Mouse (Mus musculus): ENCODE results near the gene Olfr323. TPM values are rescaled to one million over a fixed set of nuclear protein-coding genes. Genes with fewer than 3 reads are reported as not detected.

Gene Olfr323
- polyA plus RNA-seq (2016; fragmentation: Nextera tagmentation; extraction: Ambion mirVana): not detected in 2 replicates

- no peaks in the 10 kb centered on the region for H3K36me3 ChIP-seq (replicated peaks)
These were observed at the start of gene Olfr323 for GRCm38 (mm10) chr11:58630401-58630800. TSS of gene Olfr323 (minus strand) at chr11:58630501.

DNA sequence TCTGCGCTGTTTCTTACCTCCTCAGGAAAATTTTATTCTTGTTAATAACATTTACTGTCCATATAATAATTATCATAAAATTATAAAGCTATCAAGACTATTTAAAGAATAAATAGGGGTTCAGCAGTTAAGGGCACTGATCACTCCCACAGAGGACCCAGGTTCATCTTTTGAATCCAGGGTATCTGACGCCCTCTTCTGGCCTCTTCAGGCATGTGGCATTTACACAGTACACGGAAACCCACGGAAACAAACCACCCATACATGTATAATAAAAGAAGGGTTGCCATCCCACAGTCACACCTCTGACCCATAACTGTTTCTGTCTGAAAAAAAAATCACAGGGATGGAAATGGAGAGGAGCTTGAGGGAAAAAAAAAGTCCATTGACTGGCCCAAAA is 41.5 kb upstream of the Olfr323 start:
- Histone ChIP-seq H3K27me3 (no peaks in the 10 kb centered on the region), H3K27ac (no peak overlapping the region), H3K4me2 (no peak overlapping the region), H3K36me3 (replicated peaks) (no peaks in the 10 kb centered on the region), H3K9ac (no peak overlapping the region), H3K4me1 (no peaks in the 10 kb centered on the region), H3K4me3 (replicated peaks) (no peak overlapping the region), H3K9me3 (no peaks in the 10 kb centered on the region)
- WGBS: 59% methylated on average over 4 of the region's 4 CpGs
- no peak for ATAC-seq (ENCODE audit: low FRiP score)

More at GRCm38 (mm10) chr11:58630401-58630800, at the start of gene Olfr323:
- H3K27me3 ChIP-seq: no peaks in the 10 kb centered on the region
- 85% methylated on average over 5 of the region's 5 CpGs for WGBS
- no peak for ATAC-seq (ENCODE audit: low FRiP score)
- H3K4me3 ChIP-seq (replicated peaks): no peak within 1 kb of the TSS
- no peak within 1 kb of the TSS for H3K9ac ChIP-seq
- H3K9me3 ChIP-seq: no peaks in the 10 kb centered on the region
- no peak within 1 kb of the TSS for H3K4me2 ChIP-seq
- no peaks in the 10 kb centered on the region for H3K4me1 ChIP-seq
- H3K27ac ChIP-seq: no peak within 1 kb of the TSS

DNA sequence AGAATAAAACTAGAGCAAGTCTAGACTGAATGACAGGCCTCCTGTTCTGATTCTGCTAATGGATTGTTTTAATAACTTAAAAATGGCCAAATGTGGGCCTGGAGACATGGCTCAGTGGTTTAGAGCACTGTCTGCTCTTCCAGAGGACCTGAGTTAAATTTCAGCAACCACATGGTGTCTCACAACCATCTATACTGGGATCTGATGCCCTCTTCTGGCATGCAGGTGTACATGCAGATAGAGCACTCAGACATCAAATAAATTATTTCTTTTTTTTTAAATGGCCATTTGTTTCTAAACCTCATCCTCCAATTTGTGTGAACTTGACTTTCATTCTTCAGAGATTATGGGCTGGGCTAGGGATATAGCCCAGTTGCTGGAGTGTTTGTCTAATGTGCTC is 39.0 kb upstream of the Olfr323 start:
- no peak overlapping the region for H3K27ac ChIP-seq
- no peak for ATAC-seq (ENCODE audit: low FRiP score)
- no peaks in the 10 kb centered on the region for H3K36me3 ChIP-seq (replicated peaks)
- H3K9me3 ChIP-seq: no peaks in the 10 kb centered on the region
- no peak overlapping the region for H3K4me2 ChIP-seq
- no peak overlapping the region for H3K4me3 ChIP-seq (replicated peaks)
- no peaks in the 10 kb centered on the region for H3K4me1 ChIP-seq
- no peak overlapping the region for H3K9ac ChIP-seq
- no peaks in the 10 kb centered on the region for H3K27me3 ChIP-seq

- WGBS: 90% methylated on average over 4 of the region's 4 CpGs
- no peak for ATAC-seq (ENCODE audit: low FRiP score)
- Histone ChIP-seq H3K27me3 (no peaks in the 10 kb centered on the region), H3K4me1 (no peaks in the 10 kb centered on the region), H3K9me3 (no peaks in the 10 kb centered on the region), H3K36me3 (replicated peaks) (no peaks in the 10 kb centered on the region), H3K27ac (no peak within 1 kb of the TSS), H3K9ac (no peak within 1 kb of the TSS), H3K4me2 (no peak within 1 kb of the TSS), H3K4me3 (replicated peaks) (no peak within 1 kb of the TSS)
These were observed 28.3 kb upstream of the Olfr323 start, which contains the start of gene Olfr322 for GRCm38 (mm10) chr11:58658596-58658995. TSS of gene Olfr322 (plus strand) at chr11:58658782.

DNA sequence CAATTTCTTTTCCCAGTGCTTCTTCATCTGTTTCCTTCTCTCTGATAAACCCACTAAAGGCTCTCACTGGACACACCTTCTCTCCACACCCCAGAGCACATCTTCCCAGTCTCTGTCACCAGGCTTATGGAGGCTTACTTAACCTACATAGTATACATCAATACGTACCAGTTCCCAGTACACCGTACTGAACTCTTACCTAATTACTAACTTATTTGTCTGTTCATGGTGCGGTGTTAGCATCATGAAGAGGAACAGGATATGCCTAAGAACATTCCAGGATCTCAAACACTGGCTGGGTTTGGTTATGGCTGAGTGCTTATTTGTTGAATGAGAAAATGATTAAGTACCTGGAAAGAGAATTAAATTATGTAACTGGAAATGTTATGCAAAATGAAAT is 24.9 kb upstream of the Olfr323 start:
- Histone ChIP-seq H3K36me3 (replicated peaks) (no peaks in the 10 kb centered on the region), H3K9me3 (no peaks in the 10 kb centered on the region), H3K9ac (no peak overlapping the region), H3K27ac (no peak overlapping the region), H3K27me3 (no peaks in the 10 kb centered on the region), H3K4me3 (replicated peaks) (no peak overlapping the region), H3K4me2 (no peak overlapping the region), H3K4me1 (no peaks in the 10 kb centered on the region)
- 91% methylated on average over 3 of the region's 3 CpGs for WGBS
- no peak for ATAC-seq (ENCODE audit: low FRiP score)

- Histone ChIP-seq H3K36me3 (replicated peaks) (no peaks in the 10 kb centered on the region), H3K27me3 (peaks cover 32% of the 10 kb centered on the region), H3K4me1 (peaks cover 10% of the 10 kb centered on the region), H3K9me3 (no peaks in the 10 kb centered on the region), H3K4me3 (replicated peaks) (no peak overlapping the region), H3K4me2 (no peak overlapping the region), H3K9ac (no peak overlapping the region), H3K27ac (no peak overlapping the region)
- no peak for ATAC-seq (ENCODE audit: low FRiP score)
- 40% methylated on average over 6 of the region's 6 CpGs for WGBS
These were observed 13.0 kb upstream of the Olfr323 start for GRCm38 (mm10) chr11:58643350-58643749.

DNA sequence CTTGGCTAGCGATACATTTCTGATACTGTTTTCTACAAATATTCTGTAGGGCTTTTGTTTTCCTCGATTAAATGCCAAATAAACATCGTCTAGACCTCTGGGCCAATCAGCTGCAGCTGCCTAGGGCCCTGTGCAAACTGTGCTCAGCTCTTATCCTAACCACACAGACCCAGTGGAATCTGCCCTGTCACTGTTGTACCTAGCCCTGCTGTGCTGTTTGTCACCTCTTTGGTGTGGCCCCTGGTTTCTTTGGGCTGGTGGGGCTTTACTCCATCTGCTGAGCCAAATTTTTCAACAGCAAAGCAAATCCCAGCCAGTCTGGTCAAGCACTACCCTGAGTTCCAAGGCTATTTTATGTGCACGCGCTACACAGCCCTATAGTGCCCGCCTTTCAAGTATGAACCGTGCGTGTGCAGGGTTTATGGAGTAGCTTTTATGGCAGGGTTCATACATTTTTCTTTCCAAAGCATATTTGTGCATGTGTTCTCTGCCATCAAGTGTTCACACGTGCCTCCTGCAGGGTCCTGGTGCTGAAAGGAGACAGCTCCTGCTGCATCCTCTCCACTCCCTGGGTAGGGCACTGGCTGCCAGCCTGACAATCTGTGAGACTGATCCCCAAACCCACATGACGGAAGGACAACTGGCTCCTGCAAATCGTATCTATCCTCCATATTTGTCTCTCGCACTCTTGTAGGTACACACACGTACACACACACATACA is 11.5 kb upstream of the Olfr323 start:
- Histone ChIP-seq H3K4me3 (replicated peaks) (no peak overlapping the region), H3K4me1 (peaks cover 10% of the 10 kb centered on the region), H3K4me2 (no peak overlapping the region), H3K9ac (no peak overlapping the region), H3K9me3 (no peaks in the 10 kb centered on the region), H3K27me3 (peaks cover 34% of the 10 kb centered on the region), H3K36me3 (replicated peaks) (no peaks in the 10 kb centered on the region), H3K27ac (no peak overlapping the region)
- 87% methylated on average over 13 of the region's 13 CpGs for WGBS
- ATAC-seq (ENCODE audit: low FRiP score): no peak

- Histone ChIP-seq H3K27ac (no peak overlapping the region), H3K4me2 (peak overlapping the region; percentile 73), H3K4me1 (peaks cover 10% of the 10 kb centered on the region), H3K4me3 (replicated peaks) (peak overlapping the region; percentile 42), H3K27me3 (peaks cover 34% of the 10 kb centered on the region), H3K9ac (peak overlapping the region; percentile 52; the same call in 1 of the 2 replicates), H3K36me3 (replicated peaks) (no peaks in the 10 kb centered on the region), H3K9me3 (no peaks in the 10 kb centered on the region)
- 26% methylated on average over 14 of the region's 14 CpGs for WGBS
- ATAC-seq (ENCODE audit: low FRiP score): no peak
These were observed 10.8 kb upstream of the Olfr323 start for GRCm38 (mm10) chr11:58641057-58641456.

DNA sequence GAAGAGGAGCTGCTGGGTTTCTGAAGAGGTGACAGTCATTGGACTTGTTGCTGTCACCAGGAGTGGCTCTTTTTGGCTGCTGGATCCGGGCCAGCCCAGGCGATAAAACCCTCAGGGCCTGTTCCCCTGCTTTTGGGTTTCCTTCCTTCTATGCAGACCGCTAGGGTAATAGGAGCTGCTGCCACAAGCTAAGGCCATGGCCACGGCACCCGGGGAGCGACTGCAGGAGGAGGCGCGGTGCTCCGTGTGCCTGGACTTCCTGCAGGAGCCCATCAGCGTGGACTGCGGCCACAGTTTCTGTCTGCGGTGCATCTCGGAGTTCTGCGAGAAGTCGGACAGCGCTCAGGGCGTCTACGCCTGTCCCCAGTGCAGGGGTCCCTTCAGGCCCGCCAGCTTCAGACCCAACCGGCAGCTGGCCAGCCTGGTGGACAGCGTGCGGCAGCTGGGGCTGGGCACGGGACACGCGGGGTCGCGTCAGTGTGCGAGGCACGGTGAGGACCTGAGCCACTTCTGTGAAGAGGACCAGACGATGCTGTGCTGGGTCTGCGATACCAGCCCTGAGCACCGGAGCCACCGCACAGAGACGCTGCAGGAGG is 10.1 kb upstream of the Olfr323 start, which contains the start of gene Trim58:
Gene Trim58, plus strand, starts transcription at position 194 of the 596 bp plus-strand sequence.
- H3K4me2 ChIP-seq: peak within 1 kb of the TSS; percentile 73
- peak within 1 kb of the TSS; percentile 42 for H3K4me3 ChIP-seq (replicated peaks)
- H3K27ac ChIP-seq: 0 out of 2 replicates have a peak within 1 kb of the TSS, but pooled peaks have one; percentile 4
- H3K27me3 ChIP-seq: peaks cover 34% of the 10 kb centered on the region
- 3% methylated on average over 34 of the region's 34 CpGs for WGBS
- peaks cover 10% of the 10 kb centered on the region for H3K4me1 ChIP-seq
- H3K36me3 ChIP-seq (replicated peaks): no peaks in the 10 kb centered on the region
- no peak for ATAC-seq (ENCODE audit: low FRiP score)
- H3K9me3 ChIP-seq: no peaks in the 10 kb centered on the region
- H3K9ac ChIP-seq: peak within 1 kb of the TSS; percentile 52

GRCm38 (mm10) chr11:58638176-58638701 is 7.9 kb upstream of the Olfr323 start:
- Histone ChIP-seq H3K9me3 (no peaks in the 10 kb centered on the region), H3K27ac (no peak overlapping the region), H3K4me3 (replicated peaks) (no peak overlapping the region), H3K9ac (no peak overlapping the region), H3K4me1 (peaks cover 10% of the 10 kb centered on the region), H3K4me2 (no peak overlapping the region), H3K36me3 (replicated peaks) (no peaks in the 10 kb centered on the region), H3K27me3 (peaks cover 34% of the 10 kb centered on the region)
- no peak for ATAC-seq (ENCODE audit: low FRiP score)
- 71% methylated on average over 7 of the region's 7 CpGs for WGBS

GRCm38 (mm10) chr11:58636376-58636977 is 6.2 kb upstream of the Olfr323 start:
- no peak for ATAC-seq (ENCODE audit: low FRiP score)

DNA sequence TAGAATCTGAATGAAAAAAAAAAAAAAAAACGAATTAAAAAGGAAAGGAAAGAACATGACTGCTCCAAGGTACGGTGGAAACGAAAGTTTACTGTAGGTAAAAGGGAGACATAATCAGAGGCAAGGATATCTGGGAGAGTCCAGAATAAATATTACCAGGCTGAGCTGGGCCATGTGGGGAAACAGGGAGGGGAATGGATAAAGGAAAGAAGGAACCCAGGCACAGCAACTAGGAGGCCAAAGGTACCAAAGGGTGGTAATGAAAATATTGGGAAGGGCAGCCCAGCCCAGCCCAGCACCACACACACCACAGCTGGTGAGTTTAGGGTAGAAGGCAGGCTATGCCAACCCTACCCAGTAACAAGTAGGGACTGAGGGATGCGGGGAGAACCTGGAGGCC is 4.6 kb upstream of the Olfr323 start:
- H3K9me3 ChIP-seq: no peaks in the 10 kb centered on the region
- no peak overlapping the region for H3K9ac ChIP-seq
- H3K4me1 ChIP-seq: no peaks in the 10 kb centered on the region
- no peaks in the 10 kb centered on the region for H3K36me3 ChIP-seq (replicated peaks)
- H3K4me2 ChIP-seq: no peak overlapping the region
- peaks cover 15% of the 10 kb centered on the region; the same call in 1 of the 2 replicates for H3K27me3 ChIP-seq
- H3K4me3 ChIP-seq (replicated peaks): no peak overlapping the region
- H3K27ac ChIP-seq: no peak overlapping the region
- 64% methylated on average over 4 of the region's 4 CpGs for WGBS
- no peak for ATAC-seq (ENCODE audit: low FRiP score)

More at GRCm38 (mm10) chr11:58636376-58636977, 6.2 kb upstream of the Olfr323 start:
- H3K36me3 ChIP-seq (replicated peaks): no peaks in the 10 kb centered on the region
- H3K4me3 ChIP-seq (replicated peaks): no peak overlapping the region
- H3K4me2 ChIP-seq: no peak overlapping the region
- 27% methylated on average over 4 of the region's 4 CpGs for WGBS
- no peaks in the 10 kb centered on the region for H3K9me3 ChIP-seq
- peaks cover 27% of the 10 kb centered on the region for H3K27me3 ChIP-seq
- no peak overlapping the region for H3K27ac ChIP-seq
- no peak overlapping the region for H3K9ac ChIP-seq
- peaks cover 10% of the 10 kb centered on the region for H3K4me1 ChIP-seq
